Mouse (Mus musculus): ENCODE results near the gene Col6a5. TPM values are rescaled to one million over a fixed set of nuclear protein-coding genes. Genes with fewer than 3 reads are reported as not detected.

The Col6a5 gene
- polyA plus RNA-seq, 1 experiment: 0.10 TPM

- no peaks in the 10 kb centered on the region for H3K4me1 ChIP-seq (ENCODE audit: control insufficient read depth, insufficient read depth, low read length)
- H3K27ac ChIP-seq (ENCODE audit: insufficient read depth, low read length): no peak overlapping the region
- TF ChIP-seq POLR2A (IDR thresholded peaks at IDR 0.05; ENCODE audit: borderline replicate concordance, insufficient read depth, low read length) (no peak), CTCF (IDR thresholded peaks at IDR 0.05; ENCODE audit: borderline replicate concordance, insufficient read depth, low read depth, low read length) (no peak)
- H3K4me3 ChIP-seq (replicated peaks; ENCODE audit: insufficient read depth, low read depth, low read length): no peak overlapping the region
- no peak for DNase-seq
- WGBS: 51% methylated on average over 1 of the region's 1 CpGs
- H3K27me3 ChIP-seq (ENCODE audit: control insufficient read depth, insufficient read depth, low read length): no peaks in the 10 kb centered on the region
These were observed 10.7 kb downstream of the Col6a5 start for GRCm38 (mm10) chr9:105949755-105950154.

- 43% methylated on average over 3 of the region's 3 CpGs for WGBS
- Histone ChIP-seq H3K27ac (ENCODE audit: insufficient read depth, low read length) (no peak overlapping the region), H3K4me1 (ENCODE audit: control insufficient read depth, insufficient read depth, low read length) (no peaks in the 10 kb centered on the region), H3K4me3 (replicated peaks; ENCODE audit: insufficient read depth, low read depth, low read length) (no peak overlapping the region), H3K27me3 (ENCODE audit: control insufficient read depth, insufficient read depth, low read length) (no peaks in the 10 kb centered on the region)
- no peak for DNase-seq
- no peak for TF ChIP-seq POLR2A (IDR thresholded peaks at IDR 0.05; ENCODE audit: borderline replicate concordance, insufficient read depth, low read length)
- no peak for TF ChIP-seq CTCF (IDR thresholded peaks at IDR 0.05; ENCODE audit: borderline replicate concordance, insufficient read depth, low read depth, low read length)
These were observed 12.9 kb downstream of the Col6a5 start for GRCm38 (mm10) chr9:105947577-105947976.

DNA sequence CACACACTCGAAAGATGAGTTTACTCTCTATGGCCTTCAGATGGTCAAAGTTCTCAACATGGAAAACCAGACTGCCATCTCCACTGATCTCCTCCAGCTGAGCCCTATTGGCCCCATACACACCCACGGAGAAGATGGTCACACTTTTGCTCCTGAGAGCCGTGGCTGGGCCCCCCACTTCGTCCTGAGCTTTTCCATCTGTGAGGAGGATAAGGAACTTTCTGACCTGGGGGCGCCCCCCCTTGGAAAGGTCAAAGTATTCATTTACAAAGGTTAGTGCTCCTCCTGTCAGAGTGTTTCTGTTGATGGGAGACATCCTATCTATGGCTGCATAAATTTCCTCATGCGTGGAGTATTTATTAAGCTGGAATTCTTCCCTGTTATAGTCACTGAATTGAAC, 26.6 kb downstream of the Col6a5 start:
- WGBS: 72% methylated on average over 6 of the region's 6 CpGs
- Histone ChIP-seq H3K27me3 (ENCODE audit: control insufficient read depth, insufficient read depth, low read length) (no peaks in the 10 kb centered on the region), H3K4me1 (ENCODE audit: control insufficient read depth, insufficient read depth, low read length) (no peaks in the 10 kb centered on the region), H3K4me3 (replicated peaks; ENCODE audit: insufficient read depth, low read depth, low read length) (no peak overlapping the region), H3K27ac (ENCODE audit: insufficient read depth, low read length) (no peak overlapping the region)
- TF ChIP-seq CTCF (IDR thresholded peaks at IDR 0.05; ENCODE audit: borderline replicate concordance, insufficient read depth, low read depth, low read length): no peak
- TF ChIP-seq POLR2A (IDR thresholded peaks at IDR 0.05; ENCODE audit: borderline replicate concordance, insufficient read depth, low read length): no peak
- DNase-seq: no peak

DNA sequence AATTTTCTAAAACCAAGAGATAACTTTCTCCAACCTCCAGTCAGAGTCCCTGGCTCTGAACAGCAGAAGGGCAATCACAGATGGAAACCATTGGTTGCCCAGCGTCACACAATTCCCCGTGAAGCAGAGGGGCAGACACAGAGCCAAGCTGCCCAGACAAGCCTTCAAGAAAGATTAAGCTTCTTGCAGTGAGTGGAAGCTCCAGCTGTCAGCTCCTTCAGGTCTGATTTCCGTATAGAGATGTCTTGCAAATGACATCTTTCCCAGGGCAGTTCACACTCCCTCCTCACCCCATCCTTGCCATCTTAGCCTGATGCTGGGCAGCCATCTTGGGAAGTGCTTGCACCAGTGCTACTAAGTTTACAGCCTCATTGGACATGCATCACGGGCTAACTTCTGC, 31.2 kb downstream of the Col6a5 start:
- TF ChIP-seq POLR2A (IDR thresholded peaks at IDR 0.05; ENCODE audit: borderline replicate concordance, insufficient read depth, low read length) (no peak), CTCF (IDR thresholded peaks at IDR 0.05; ENCODE audit: borderline replicate concordance, insufficient read depth, low read depth, low read length) (no peak)
- H3K4me3 ChIP-seq (replicated peaks; ENCODE audit: insufficient read depth, low read depth, low read length): no peak overlapping the region
- WGBS: 17% methylated on average over 4 of the region's 4 CpGs
- no peaks in the 10 kb centered on the region for H3K27me3 ChIP-seq (ENCODE audit: control insufficient read depth, insufficient read depth, low read length)
- DNase-seq: no peak
- no peak overlapping the region for H3K27ac ChIP-seq (ENCODE audit: insufficient read depth, low read length)
- no peaks in the 10 kb centered on the region for H3K4me1 ChIP-seq (ENCODE audit: control insufficient read depth, insufficient read depth, low read length)

GRCm38 (mm10) chr9:105928406-105929071, 31.9 kb downstream of the Col6a5 start:
- no peak for DNase-seq
- Histone ChIP-seq H3K4me3 (replicated peaks; ENCODE audit: insufficient read depth, low read depth, low read length) (no peak overlapping the region), H3K27me3 (ENCODE audit: control insufficient read depth, insufficient read depth, low read length) (no peaks in the 10 kb centered on the region), H3K27ac (ENCODE audit: insufficient read depth, low read length) (no peak overlapping the region), H3K4me1 (ENCODE audit: control insufficient read depth, insufficient read depth, low read length) (no peaks in the 10 kb centered on the region)
- TF ChIP-seq CTCF (IDR thresholded peaks at IDR 0.05; ENCODE audit: borderline replicate concordance, insufficient read depth, low read depth, low read length) (no peak), POLR2A (IDR thresholded peaks at IDR 0.05; ENCODE audit: borderline replicate concordance, insufficient read depth, low read length) (no peak)
- 50% methylated on average over 6 of the region's 6 CpGs for WGBS

GRCm38 (mm10) chr9:105923659-105924058, 36.8 kb downstream of the Col6a5 start:
- Histone ChIP-seq H3K27me3 (ENCODE audit: control insufficient read depth, insufficient read depth, low read length) (no peaks in the 10 kb centered on the region), H3K4me3 (replicated peaks; ENCODE audit: insufficient read depth, low read depth, low read length) (no peak overlapping the region), H3K27ac (ENCODE audit: insufficient read depth, low read length) (no peak overlapping the region), H3K4me1 (ENCODE audit: control insufficient read depth, insufficient read depth, low read length) (no peaks in the 10 kb centered on the region)
- 48% methylated on average over 2 of the region's 2 CpGs for WGBS
- TF ChIP-seq POLR2A (IDR thresholded peaks at IDR 0.05; ENCODE audit: borderline replicate concordance, insufficient read depth, low read length) (no peak), CTCF (IDR thresholded peaks at IDR 0.05; ENCODE audit: borderline replicate concordance, insufficient read depth, low read depth, low read length) (no peak)
- no peak for DNase-seq

- no peak for DNase-seq
- 60% methylated on average over 4 of the region's 4 CpGs for WGBS
- TF ChIP-seq CTCF (IDR thresholded peaks at IDR 0.05; ENCODE audit: borderline replicate concordance, insufficient read depth, low read depth, low read length): no peak
- TF ChIP-seq POLR2A (IDR thresholded peaks at IDR 0.05; ENCODE audit: borderline replicate concordance, insufficient read depth, low read length): no peak
- no peak overlapping the region for H3K4me3 ChIP-seq (replicated peaks; ENCODE audit: insufficient read depth, low read depth, low read length)
- no peak overlapping the region for H3K27ac ChIP-seq (ENCODE audit: insufficient read depth, low read length)
- no peaks in the 10 kb centered on the region for H3K4me1 ChIP-seq (ENCODE audit: control insufficient read depth, insufficient read depth, low read length)
- no peaks in the 10 kb centered on the region for H3K27me3 ChIP-seq (ENCODE audit: control insufficient read depth, insufficient read depth, low read length)
These were observed 45.3 kb downstream of the Col6a5 start for GRCm38 (mm10) chr9:105915186-105915585.

DNA sequence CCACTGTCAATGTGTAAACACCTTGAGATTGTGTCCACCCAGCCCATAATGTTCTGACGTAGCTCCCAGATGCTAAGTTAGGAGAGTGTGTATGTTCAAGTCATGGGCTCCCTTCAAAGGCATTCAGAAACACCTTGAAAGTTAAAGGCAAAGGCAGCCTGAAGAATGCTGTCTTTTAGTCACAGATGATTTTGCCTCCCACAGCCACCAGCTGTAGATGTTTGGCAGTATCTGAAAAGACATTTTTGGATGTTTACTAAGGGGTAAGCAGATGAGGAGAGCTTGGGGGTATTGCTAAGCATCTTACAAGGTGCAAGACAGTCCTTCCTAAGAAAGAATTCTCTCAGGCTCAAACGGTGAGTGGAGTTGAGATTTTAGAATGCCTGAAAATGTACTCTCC, 50.3 kb downstream of the Col6a5 start:
- WGBS: 96% methylated on average over 2 of the region's 2 CpGs
- DNase-seq: no peak
- TF ChIP-seq CTCF (IDR thresholded peaks at IDR 0.05; ENCODE audit: borderline replicate concordance, insufficient read depth, low read depth, low read length) (no peak), POLR2A (IDR thresholded peaks at IDR 0.05; ENCODE audit: borderline replicate concordance, insufficient read depth, low read length) (no peak)
- Histone ChIP-seq H3K27me3 (ENCODE audit: control insufficient read depth, insufficient read depth, low read length) (no peaks in the 10 kb centered on the region), H3K27ac (ENCODE audit: insufficient read depth, low read length) (no peak overlapping the region), H3K4me1 (ENCODE audit: control insufficient read depth, insufficient read depth, low read length) (no peaks in the 10 kb centered on the region), H3K4me3 (replicated peaks; ENCODE audit: insufficient read depth, low read depth, low read length) (no peak overlapping the region)
